Comparison of ENCODE assay signal across 7 mouse cellular contexts in genomic region chr4:147579371-147579770, GRCm38 (mm10). TPM values are rescaled to one million over a fixed set of nuclear protein-coding genes. Genes with fewer than 3 reads are reported as not detected.
A peak's percentile ranks its signal among the peaks of the same experiment; 100 is the strongest.
DNase-seq lines count a peak whose midpoint lies in the region; ATAC-seq and TF ChIP-seq lines count a peak whose summit lies in the region.
"Not testable (repeated sequence)": the region's sequence is repeated elsewhere in the genome, so short reads cannot be mapped to it uniquely, and the experiment has no call there.
"Had no signal": no experiment of that assay in that cellular context is flagged by ENCODE, and none has a peak within 500 bp of the region (broad histone marks: within the 10 kb centered on the region; RNA-seq: fewer than 3 reads in every experiment).

No protein-coding gene starts in this region.

- H3K27ac ChIP-seq in CH12.LX (ENCODE audit: insufficient read depth, low read depth): not testable (repeated sequence)

- not testable (repeated sequence) for H3K36me3 ChIP-seq in CH12.LX (replicated peaks in 1 of 2; ENCODE audit: control insufficient read depth in 1 of 2, insufficient read depth in 1 of 2, low read length in 1 of 2)

- H3K4me1 ChIP-seq in CH12.LX (ENCODE audit: control insufficient read depth in 1 of 2, insufficient read depth in 2 of 2): not testable (repeated sequence)

- H3K79me2 ChIP-seq in CH12.LX (replicated peaks; ENCODE audit: control insufficient read depth, extremely low read depth, insufficient read depth, poor library complexity, severe bottlenecking): not testable (repeated sequence)

- not testable (repeated sequence) for TF ChIP-seq EP300 in CH12.LX (IDR thresholded peaks at IDR 0.05; ENCODE audit: low read length)

- ATAC-seq in common myeloid progenitor, adult 5-6 weeks (replicated peaks; ENCODE audit: low read depth, poor library complexity, severe bottlenecking): peak; percentile 54; the same call in 1 of the 2 replicates
- peak; percentile 65 for ATAC-seq in megakaryocyte progenitor cell, adult 5-6 weeks (replicated peaks; ENCODE audit: poor library complexity)

- not testable (repeated sequence) for H3K4me2 ChIP-seq in CH12.LX (ENCODE audit: insufficient read depth, low read depth, poor library complexity, severe bottlenecking)

- H3K9ac ChIP-seq in CH12.LX (ENCODE audit: insufficient read depth, low read depth): not testable (repeated sequence)

- TF ChIP-seq CTCF in CH12.LX (conservative IDR thresholded peaks at IDR 0.05 in 1 of 2, IDR thresholded peaks at IDR 0.05 in 1 of 2; ENCODE audit: low read depth in 2 of 2, low read length in 2 of 2): not testable (repeated sequence)

- not testable (repeated sequence) for H3K9me3 ChIP-seq in CH12.LX (replicated peaks; ENCODE audit: low read length)

- in situ Hi-C loops in CH12.LX (cut with MboI; ENCODE audit: low pct_ligation_motif_present, low pct_unique_long_range_greater_than_20kb, low sequenced_read_pairs): not testable (repeated sequence)

- peak; percentile 3 for DNase-seq in CH12.LX (ENCODE audit: extremely low read depth)
- peak; percentile 37 for DNase-seq in MEL-GATA-1-ER (ENCODE audit: extremely low read depth, low read depth)
- peak; percentile 80 for DNase-seq in heart, adult 11 months

- not testable (repeated sequence) for H3K27me3 ChIP-seq in CH12.LX (replicated peaks)

- dilution Hi-C loops in CH12.LX (cut with MboI; ENCODE audit: extremely low pct_ligation_motif_present, extremely low pct_unique_long_range_greater_than_20kb, low sequenced_read_pairs): not testable (repeated sequence)

- not testable (repeated sequence) for H3K4me3 ChIP-seq in CH12.LX (replicated peaks in 1 of 3; ENCODE audit: low read depth in 2 of 3, low read length in 2 of 3, poor library complexity in 1 of 3)

- not testable (repeated sequence) for TF ChIP-seq POLR2A in CH12.LX (IDR thresholded peaks at IDR 0.05; ENCODE audit: low read depth, low read length)

- not testable (repeated sequence) for TF ChIP-seq RAD21 in CH12.LX (IDR thresholded peaks at IDR 0.05; ENCODE audit: low read depth, low read length)

RNA-seq across cellular contexts. Expression of gene Zfp985, which starts 26.3 kb away (rescaled TPM):
- not detected in 2 replicates for total RNA-seq in CH12.LX (2012; rRNA removed)
- total RNA-seq in CH12.LX (2014; rRNA removed): not detected in 2 replicates
- not detected in 2 replicates for polyA plus RNA-seq in CH12.LX (2012; ENCODE audit: insufficient read length, low read depth)
- total RNA-seq in common myeloid progenitor, adult 5-6 weeks (2017): 0.05 and 0.29 TPM in 2 replicates
- 0.59 and 0.93 TPM in 2 replicates for total RNA-seq in megakaryocyte progenitor cell, adult 5-6 weeks (2015)
- total RNA-seq in megakaryocyte progenitor cell, adult 5-6 weeks (2017): 0.10 and 0.42 TPM in 2 replicates
- polyA plus RNA-seq: erythroblast, embryonic 14.5 days; forebrain, embryonic 16.5 days had no signal

RNA-seq across cellular contexts. Expression of gene Gm16503, which starts 39.4 kb away (rescaled TPM):
- not detected in 2 replicates for total RNA-seq in CH12.LX (2012; rRNA removed)
- not detected in 2 replicates for total RNA-seq in CH12.LX (2014; rRNA removed)
- polyA plus RNA-seq in CH12.LX (2012; ENCODE audit: insufficient read length, low read depth): not detected in 2 replicates
- total RNA-seq in common myeloid progenitor, adult 5-6 weeks (2017): 1.7 and 2.5 TPM in 2 replicates
- 0.37 and 0.79 TPM in 2 replicates for total RNA-seq in megakaryocyte progenitor cell, adult 5-6 weeks (2015)
- 0.17 and 0.78 TPM in 2 replicates for total RNA-seq in megakaryocyte progenitor cell, adult 5-6 weeks (2017)
- polyA plus RNA-seq: erythroblast, embryonic 14.5 days had no signal

Comparison
In these comparisons a context has a peak if more than half of its experiments do, and no peak if none do; other contexts are left out.
1. DNase-seq: peak in every context shown above with its lines; median percentile 80 in heart, adult 11 months; 37 in MEL-GATA-1-ER; 3 in CH12.LX.